Mouse (Mus musculus) intestine, embryonic 14.5 days (tissue): ENCODE results near the gene Utp3. TPM values are rescaled to one million over a fixed set of nuclear protein-coding genes. Genes with fewer than 3 reads are reported as not detected.
A peak's percentile ranks its signal among the peaks of the same experiment; 100 is the strongest.

Experiments used
- ATAC-seq: fragments of 200-750 bp; cut with Nextera tagmentation; replicated peaks from 2 replicates; pipeline ENCODE4 v1.8.0; 2017; ENCODE audit warnings: low read depth, moderate number of reproducible peaks, moderate TSS enrichment, moderate library complexity; ENCODE audit not compliant: low FRiP score, low TSS enrichment
- DNase-seq: peaks from one replicate; pipeline ENCODE4 v3.0.0-alpha.2; 2018; ENCODE audit warnings: low spot score
- H3K27ac ChIP-seq: fragments of 300-500 bp; sonication (generic); 2 replicates; pipeline ENCODE4 v1.5.1; 2014; ENCODE audit warnings: low read depth, mild to moderate bottlenecking, control low read depth
- H3K27me3 ChIP-seq: fragments of 300-500 bp; sonication (generic); replicated peaks from 2 replicates; pipeline ENCODE4 v1.6.1; 2014; ENCODE audit warnings: low read length, control low read depth; ENCODE audit not compliant: control insufficient read depth, insufficient read depth
- H3K36me3 ChIP-seq: fragments of 300-500 bp; sonication (generic); 2 replicates; pipeline ENCODE4 v1.6.1; 2014; ENCODE audit warnings: low read length, control low read depth; ENCODE audit not compliant: control insufficient read depth, insufficient read depth
- H3K4me1 ChIP-seq: fragments of 300-500 bp; sonication (generic); replicated peaks from 2 replicates; pipeline ENCODE4 v1.6.1; 2014; ENCODE audit warnings: low read length, control low read depth, mixed read lengths; ENCODE audit not compliant: control insufficient read depth, insufficient read depth
- H3K4me2 ChIP-seq: fragments of 300-500 bp; sonication (generic); 2 replicates; pipeline ENCODE4 v1.6.1; 2014; ENCODE audit warnings: low read length
- H3K4me3 ChIP-seq: fragments of 300-500 bp; sonication (generic); 2 replicates; pipeline ENCODE4 v1.5.1; 2014; ENCODE audit warnings: low read depth, low read length, control low read depth, mixed read lengths
- H3K9ac ChIP-seq: fragments of 300-500 bp; sonication (generic); 2 replicates; pipeline ENCODE4 v1.6.1; 2014; ENCODE audit warnings: mild to moderate bottlenecking, low read length
- H3K9me3 ChIP-seq: fragments of 300-500 bp; sonication (generic); 2 replicates; pipeline ENCODE4 v1.6.1; 2016; ENCODE audit warnings: low read length, control low read depth; ENCODE audit not compliant: control insufficient read depth
- WGBS: fragments of 180-500 bp; shearing (Covaris S2); extraction: QIAGEN DNeasy Blood & Tissue Kit; methylation state at CpG from one replicate; pipeline ENCODE4 v1.1.7; 2014; 5-methylcytosine and 5-hydroxymethylcytosine counted together
- polyA plus RNA-seq: library from polyadenylated mRNA; unstranded; fragments of >200 nt; fragmentation: Nextera tagmentation; extraction: Ambion mirVana; gene quantifications from 2 replicates; pipeline ENCODE4 v1.2.1, GENCODE M21; 2014

Utp3 gene
- polyA plus RNA-seq, 1 experiment from 2014 or later, result 63.6 TPM

DNA sequence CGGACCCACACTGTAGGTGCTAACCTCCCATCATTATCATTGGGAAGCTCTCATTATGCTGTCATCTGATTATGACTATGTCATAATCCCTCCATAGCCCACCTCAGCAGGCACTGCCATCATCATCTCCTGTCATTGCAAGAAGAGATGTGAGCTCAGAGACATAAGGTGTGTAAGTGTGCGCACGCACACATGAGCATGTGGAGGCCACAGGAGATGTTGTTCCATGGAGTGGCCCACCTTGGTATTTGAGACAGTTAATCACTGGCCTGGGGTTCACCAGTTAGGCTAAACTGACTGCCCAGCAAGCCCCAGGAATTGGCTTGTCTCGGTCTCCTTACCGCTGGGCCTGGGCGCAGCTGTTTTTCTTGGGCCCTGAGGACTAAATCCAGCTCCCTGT lies 27.1 kb downstream of the Utp3 start:
- H3K27me3 ChIP-seq, result no peaks in the 10 kb centered on the region
- peaks cover 3% of the 10 kb centered on the region for H3K4me1 ChIP-seq
- WGBS, result 95% methylated on average over 6 of the region's 6 CpGs
- H3K36me3 ChIP-seq, result no peaks in the 10 kb centered on the region
- H3K27ac ChIP-seq, result no peak overlapping the region
- ATAC-seq (no peak), DNase-seq (no peak)
- no peak overlapping the region for H3K9ac ChIP-seq
- no peak overlapping the region for H3K4me3 ChIP-seq
- no peaks in the 10 kb centered on the region for H3K9me3 ChIP-seq
- no peak overlapping the region for H3K4me2 ChIP-seq

DNA sequence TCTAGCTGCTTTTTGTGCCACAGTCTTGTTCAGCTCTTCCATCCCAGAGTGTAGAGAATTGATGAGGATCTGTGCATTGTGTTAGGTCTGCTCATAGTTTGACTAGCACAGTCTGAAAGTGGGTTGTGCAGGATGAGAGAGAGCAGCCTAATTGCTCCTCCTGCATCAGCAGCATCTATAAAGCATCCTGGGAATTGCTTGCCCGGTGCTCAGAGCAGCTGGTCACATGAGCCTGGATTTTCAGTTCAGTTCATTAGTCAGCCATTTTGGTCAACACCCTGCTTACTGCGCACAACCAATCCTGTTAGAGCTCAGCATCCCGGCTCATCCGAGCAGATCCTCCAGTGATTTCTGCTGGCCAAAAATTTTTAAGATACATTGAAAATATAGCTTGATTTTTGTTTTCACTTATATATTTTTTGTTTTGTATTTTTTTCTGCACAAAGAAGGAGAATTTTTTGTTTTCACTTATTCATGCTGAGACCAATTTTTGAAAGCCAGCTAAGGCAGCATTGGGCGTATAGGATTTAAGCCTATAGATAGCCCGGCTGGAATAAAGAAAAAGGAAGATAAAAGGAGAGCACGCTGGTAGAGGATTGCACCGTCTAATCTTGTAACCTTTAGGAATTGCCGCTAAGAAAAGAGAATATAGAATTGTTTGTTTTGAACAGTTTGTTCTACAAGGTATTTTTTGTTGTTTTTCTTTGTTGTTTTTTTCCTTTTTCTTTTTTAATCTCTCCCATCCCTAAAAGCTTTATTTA lies 29.2 kb downstream of the Utp3 start:
- H3K4me3 ChIP-seq, result peak overlapping the region; percentile 20; the same call in 1 of the 2 replicates
- H3K27ac ChIP-seq, result no peak overlapping the region
- no peaks in the 10 kb centered on the region for H3K9me3 ChIP-seq
- no peak overlapping the region for H3K9ac ChIP-seq
- H3K27me3 ChIP-seq, result no peaks in the 10 kb centered on the region
- peaks cover 13% of the 10 kb centered on the region for H3K4me1 ChIP-seq
- ATAC-seq (peak; percentile 36; the same call in 1 of the 2 replicates), DNase-seq (no peak)
- 64% methylated on average over 9 of the region's 9 CpGs for WGBS
- H3K36me3 ChIP-seq, result no peaks in the 10 kb centered on the region
- H3K4me2 ChIP-seq, result peak overlapping the region; percentile 33

DNA sequence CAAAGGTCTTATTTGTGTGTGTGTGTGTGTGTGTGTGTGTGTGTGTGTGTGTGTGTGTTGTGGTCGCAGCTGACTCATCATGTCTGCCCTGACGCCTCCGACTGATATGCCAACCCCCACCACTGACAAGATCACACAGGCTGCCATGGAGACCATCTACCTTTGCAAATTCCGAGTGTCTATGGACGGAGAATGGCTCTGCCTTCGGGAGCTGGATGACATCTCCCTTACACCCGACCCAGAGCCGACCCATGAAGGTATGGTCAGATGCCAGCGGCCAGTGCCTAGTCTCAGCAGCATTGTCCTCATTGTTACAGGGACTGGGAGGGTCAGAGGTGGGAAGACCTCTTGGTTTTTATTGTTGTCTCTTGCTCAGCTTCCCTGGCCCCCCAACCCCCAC lies 29.8 kb downstream of the Utp3 start:
- peak overlapping the region; percentile 33 for H3K4me2 ChIP-seq
- peak overlapping the region; percentile 17; the same call in 1 of the 2 replicates for H3K4me3 ChIP-seq
- 54% methylated on average over 9 of the region's 9 CpGs for WGBS
- peaks cover 13% of the 10 kb centered on the region for H3K4me1 ChIP-seq
- no peaks in the 10 kb centered on the region for H3K27me3 ChIP-seq
- ATAC-seq (no peak), DNase-seq (no peak)
- H3K9me3 ChIP-seq, result no peaks in the 10 kb centered on the region
- H3K36me3 ChIP-seq, result no peaks in the 10 kb centered on the region
- H3K9ac ChIP-seq, result no peak overlapping the region
- no peak overlapping the region for H3K27ac ChIP-seq

DNA sequence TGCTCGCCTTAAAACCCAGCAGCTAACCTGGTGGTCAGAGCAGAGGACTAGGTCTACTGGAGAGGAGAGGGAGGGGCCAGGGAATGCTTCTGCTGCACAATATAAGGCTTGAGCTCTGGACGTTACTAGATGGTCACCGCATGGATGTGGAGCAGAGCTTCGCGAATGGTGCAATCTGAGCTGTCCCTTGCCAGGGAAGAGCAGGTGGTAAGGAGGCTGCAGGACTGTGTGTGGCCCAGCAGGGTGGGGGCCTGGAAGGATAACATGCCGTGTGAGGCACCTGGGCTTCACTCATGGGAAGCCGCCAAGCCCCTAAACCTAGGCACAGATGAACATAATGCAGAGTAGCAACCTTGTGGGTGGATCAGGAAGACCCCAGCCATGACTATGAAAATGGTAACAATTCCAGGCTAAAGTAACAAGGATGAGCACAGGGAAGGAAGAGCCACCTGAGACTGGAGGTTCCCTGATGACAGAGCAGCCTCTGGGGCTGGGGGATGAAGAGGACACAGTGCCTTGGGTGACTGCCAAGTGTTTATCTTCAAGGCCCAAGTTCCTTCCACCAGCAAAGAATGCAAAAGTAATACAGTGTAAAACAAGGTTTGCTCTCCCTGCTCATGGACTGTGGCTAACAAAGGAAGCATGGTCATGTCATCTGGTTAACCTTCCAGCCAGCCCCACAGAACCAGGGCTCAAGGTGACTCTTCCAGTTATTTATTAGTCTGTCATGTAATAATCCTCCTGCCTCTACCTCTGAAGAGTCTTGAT lies 32.3 kb downstream of the Utp3 start:
- Histone ChIP-seq H3K9ac (no peak overlapping the region), H3K9me3 (no peaks in the 10 kb centered on the region), H3K36me3 (no peaks in the 10 kb centered on the region), H3K4me3 (no peak overlapping the region), H3K27ac (no peak overlapping the region), H3K4me2 (no peak overlapping the region), H3K27me3 (no peaks in the 10 kb centered on the region), H3K4me1 (peaks cover 13% of the 10 kb centered on the region)
- no peak for DNase-seq
- 67% methylated on average over 7 of the region's 7 CpGs for WGBS
- ATAC-seq, result no peak

DNA sequence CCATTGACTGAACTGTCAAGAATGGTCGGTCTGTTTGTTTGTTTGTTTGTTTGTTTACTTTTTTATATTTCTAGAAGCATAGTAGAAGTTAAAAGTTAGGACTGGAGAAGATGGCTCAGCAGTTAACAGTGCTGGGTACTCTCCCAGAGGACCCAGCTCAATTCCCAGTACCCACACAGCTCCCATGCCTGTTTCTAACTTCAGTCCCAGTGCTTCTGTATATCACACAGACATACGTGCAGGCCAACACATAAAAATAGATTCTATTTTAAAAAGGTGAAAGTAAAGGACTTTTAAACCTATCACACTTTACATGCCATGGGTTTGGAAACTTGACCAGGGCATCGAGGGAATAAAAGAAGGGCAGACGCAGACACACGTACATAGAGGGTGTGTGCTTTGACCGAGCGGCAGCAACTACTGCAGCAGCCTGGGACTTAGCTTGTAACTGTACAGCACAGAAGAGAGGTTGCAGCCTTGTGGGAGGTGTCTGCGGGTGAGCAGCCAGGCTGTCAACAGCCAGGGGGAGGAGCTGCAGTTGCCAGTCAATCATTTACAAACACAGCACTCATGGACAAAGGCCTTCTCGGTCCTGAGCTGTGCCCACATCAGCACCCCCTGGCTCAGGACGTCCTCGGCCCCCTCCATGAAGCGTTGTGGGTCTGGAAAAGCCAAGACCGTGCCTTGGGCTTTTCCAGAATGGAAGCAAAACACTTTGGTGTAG lies 33.1 kb downstream of the Utp3 start:
- Histone ChIP-seq H3K4me3 (no peak overlapping the region), H3K4me1 (peaks cover 13% of the 10 kb centered on the region), H3K27me3 (no peaks in the 10 kb centered on the region), H3K27ac (no peak overlapping the region), H3K36me3 (no peaks in the 10 kb centered on the region), H3K9ac (no peak overlapping the region), H3K9me3 (no peaks in the 10 kb centered on the region), H3K4me2 (no peak overlapping the region)
- WGBS, result 44% methylated on average over 13 of the region's 13 CpGs
- ATAC-seq (peak; percentile 89), DNase-seq (peak; percentile 67)

DNA sequence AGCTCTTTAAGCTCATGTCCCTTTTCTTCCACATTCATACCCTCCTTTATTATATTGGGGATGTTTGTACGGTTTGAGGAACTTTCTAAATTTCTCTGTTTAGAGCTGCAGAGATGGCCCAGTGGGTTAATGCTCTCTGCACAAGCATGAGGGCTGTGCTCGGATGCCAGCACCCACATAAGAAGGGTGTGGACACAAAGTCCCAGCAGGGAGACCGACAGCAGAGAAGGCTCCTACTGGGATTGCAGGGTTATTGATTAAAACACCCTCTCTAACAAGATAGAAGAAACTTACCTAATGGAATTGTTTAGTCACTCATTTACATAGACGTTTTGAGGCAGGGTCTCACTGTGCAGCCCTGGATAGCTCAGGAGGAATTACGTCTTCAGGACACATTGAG lies 34.2 kb downstream of the Utp3 start:
- Histone ChIP-seq H3K27me3 (no peaks in the 10 kb centered on the region), H3K9me3 (no peaks in the 10 kb centered on the region), H3K4me1 (peaks cover 13% of the 10 kb centered on the region), H3K36me3 (no peaks in the 10 kb centered on the region), H3K4me2 (no peak overlapping the region), H3K27ac (no peak overlapping the region), H3K9ac (no peak overlapping the region), H3K4me3 (no peak overlapping the region)
- DNase-seq (no peak), ATAC-seq (no peak)
- 69% methylated on average over 5 of the region's 5 CpGs for WGBS

DNA sequence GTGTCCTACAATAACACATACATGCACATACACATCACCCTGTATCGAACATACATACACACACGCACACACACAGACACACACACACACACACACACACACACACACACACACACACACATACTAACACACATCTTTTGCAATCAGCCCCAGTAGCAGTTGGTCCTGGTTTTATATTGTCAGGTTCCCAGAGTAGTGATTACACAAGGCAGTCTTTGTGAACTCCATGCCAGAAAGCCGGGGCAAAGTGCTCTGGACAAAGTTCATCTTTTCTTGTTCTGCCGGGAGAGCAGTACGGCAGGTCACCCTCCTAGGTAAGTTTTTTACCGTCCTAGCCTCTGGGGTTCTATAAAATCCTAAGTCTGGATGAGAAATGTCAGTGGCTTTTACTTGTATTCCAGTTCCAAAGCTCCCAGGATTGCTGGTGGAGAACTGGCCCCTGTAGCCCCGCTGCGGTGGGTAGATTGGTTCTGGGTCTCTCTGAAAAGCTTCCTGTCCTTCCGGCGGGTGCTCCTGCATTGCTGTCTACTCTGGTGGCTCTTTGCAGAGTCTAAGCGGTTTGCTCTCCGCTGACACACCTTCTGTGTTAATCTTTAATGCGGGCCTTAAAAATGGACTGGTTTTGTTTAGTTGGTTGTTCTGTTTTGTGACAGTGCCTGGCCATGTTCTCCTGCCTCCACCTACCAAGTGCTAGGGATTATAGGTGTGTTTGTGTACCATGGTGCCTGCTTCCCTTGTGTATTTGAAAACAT lies 39.3 kb downstream of the Utp3 start:
- H3K9ac ChIP-seq, result no peak overlapping the region
- peak overlapping the region; percentile 16; the same call in 1 of the 2 replicates for H3K4me2 ChIP-seq
- H3K4me1 ChIP-seq, result no peaks in the 10 kb centered on the region
- no peaks in the 10 kb centered on the region for H3K9me3 ChIP-seq
- H3K36me3 ChIP-seq, result no peaks in the 10 kb centered on the region
- ATAC-seq (peak; percentile 80), DNase-seq (peak; percentile 63)
- H3K27ac ChIP-seq, result peak overlapping the region; percentile 43
- no peak overlapping the region for H3K4me3 ChIP-seq
- WGBS, result 68% methylated on average over 13 of the region's 13 CpGs
- no peaks in the 10 kb centered on the region for H3K27me3 ChIP-seq

DNA sequence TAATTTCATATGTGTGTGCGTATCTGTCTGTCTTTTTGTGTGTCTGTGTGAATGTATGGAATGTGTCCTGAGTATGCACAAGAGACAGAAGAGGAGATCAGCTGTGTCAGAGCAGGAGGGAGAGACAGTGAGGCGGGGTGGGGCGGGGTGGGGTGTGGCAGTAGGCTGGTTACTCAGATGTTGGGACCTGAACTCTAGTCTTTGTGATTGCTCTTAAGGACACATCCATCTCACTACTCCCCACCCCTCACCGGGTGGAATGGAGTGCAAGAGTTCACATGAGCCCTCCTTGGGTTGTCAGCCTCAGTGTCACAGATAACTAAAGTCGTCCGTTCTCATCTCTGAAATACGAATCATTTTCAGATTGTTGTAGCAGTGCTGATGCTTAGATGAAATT lies 39.9 kb downstream of the Utp3 start:
- ATAC-seq, result peak; percentile 48
- H3K9ac ChIP-seq, result no peak overlapping the region
- no peaks in the 10 kb centered on the region for H3K9me3 ChIP-seq
- H3K27me3 ChIP-seq, result no peaks in the 10 kb centered on the region
- no peaks in the 10 kb centered on the region for H3K36me3 ChIP-seq
- DNase-seq, result no peak
- peak overlapping the region; percentile 12 for H3K27ac ChIP-seq
- no peaks in the 10 kb centered on the region for H3K4me1 ChIP-seq
- no peak overlapping the region for H3K4me3 ChIP-seq
- 79% methylated on average over 7 of the region's 7 CpGs for WGBS
- peak overlapping the region; percentile 16; the same call in 1 of the 2 replicates for H3K4me2 ChIP-seq
